Mouse (Mus musculus) heart, adult 18-20 months (tissue): Measurements from ENCODE around the gene C4b. TPM values are rescaled to one million over a fixed set of nuclear protein-coding genes. Genes with fewer than 3 reads are reported as not detected.
"Not testable (repeated sequence)": the region's sequence is repeated elsewhere in the genome, so short reads cannot be mapped to it uniquely, and the experiment has no call there.

ENCODE experiments used
- DNase-seq, 2 experiments: peaks; one replicate each; pipeline ENCODE4 v3.0.0; 2021 to 2022; ENCODE audit warnings: mixed read lengths in 1 of 2
- microRNA-seq, 2 experiments: library from miRNA; unstranded; fragments of <30 nt; microRNA quantifications; one replicate each; pipeline ENCODE4 v1.2.0; 2022
- total RNA-seq, 2 experiments: library from RNA; stranded (reverse); gene quantifications; 2 replicates each; pipeline ENCODE4 v1.2.3; 2021

The C4b gene
- total RNA-seq, 2 experiments from 2014 or later, result 14.4 to 25.5 TPM

DNA sequence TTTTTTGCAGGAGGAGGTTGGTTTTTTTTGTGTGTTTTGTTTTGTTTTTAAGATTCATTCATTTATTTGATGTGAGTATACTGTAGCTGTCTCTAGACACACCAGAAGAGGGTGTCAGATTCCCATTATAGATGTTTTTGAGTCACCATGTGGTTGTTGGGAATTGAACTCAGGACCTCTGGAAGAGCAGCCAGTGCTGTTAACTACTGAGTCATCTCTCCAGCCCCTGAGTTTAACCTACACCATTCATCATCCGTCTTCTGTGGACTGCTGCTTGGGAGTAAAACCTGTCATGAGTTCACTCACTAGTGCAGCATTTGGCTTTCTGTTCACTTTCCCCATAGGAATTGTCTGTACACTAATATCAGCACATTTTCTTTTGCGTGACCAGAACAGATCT lies 37.2 kb downstream of the C4b start:
- DNase-seq, result not testable (repeated sequence)

- DNase-seq, result peak; percentile 26 to 42
These were observed 43.0 kb downstream of the C4b start for GRCm38 (mm10) chr17:34700671-34701071.

- DNase-seq, result no peak
These were observed 43.9 kb downstream of the C4b start for GRCm38 (mm10) chr17:34699575-34700408.

- peak; percentile 91 to 92 for DNase-seq
These were observed 50.8 kb downstream of the C4b start for GRCm38 (mm10) chr17:34692906-34693305.

- DNase-seq, result peak; percentile 84 to 91
These were observed 53.2 kb downstream of the C4b start for GRCm38 (mm10) chr17:34690458-34690857.

DNA sequence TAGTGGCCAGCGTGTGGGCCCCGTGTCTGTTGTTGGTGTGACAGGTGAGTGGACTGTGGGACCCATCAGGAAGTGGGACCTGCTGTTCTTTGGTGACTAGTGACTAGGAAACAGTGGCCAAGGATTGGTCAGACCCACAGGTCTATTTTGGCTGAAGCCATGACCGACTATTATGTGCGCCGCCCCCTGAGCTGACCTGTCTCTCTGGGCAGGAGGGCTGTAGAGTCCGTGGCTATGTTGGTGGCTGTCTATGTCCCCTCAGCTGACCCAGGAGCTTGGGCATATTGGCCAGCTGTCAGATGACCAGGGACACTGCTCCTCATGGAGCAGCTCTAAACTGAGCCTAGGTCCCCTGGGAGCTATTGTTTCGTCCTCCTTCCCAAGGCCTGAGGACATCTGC lies 54.8 kb downstream of the C4b start:
- no peak for DNase-seq

GRCm38 (mm10) chr17:34685120-34686110 lies 58.3 kb downstream of the C4b start:
- peak; percentile 72 to 85 for DNase-seq

DNA sequence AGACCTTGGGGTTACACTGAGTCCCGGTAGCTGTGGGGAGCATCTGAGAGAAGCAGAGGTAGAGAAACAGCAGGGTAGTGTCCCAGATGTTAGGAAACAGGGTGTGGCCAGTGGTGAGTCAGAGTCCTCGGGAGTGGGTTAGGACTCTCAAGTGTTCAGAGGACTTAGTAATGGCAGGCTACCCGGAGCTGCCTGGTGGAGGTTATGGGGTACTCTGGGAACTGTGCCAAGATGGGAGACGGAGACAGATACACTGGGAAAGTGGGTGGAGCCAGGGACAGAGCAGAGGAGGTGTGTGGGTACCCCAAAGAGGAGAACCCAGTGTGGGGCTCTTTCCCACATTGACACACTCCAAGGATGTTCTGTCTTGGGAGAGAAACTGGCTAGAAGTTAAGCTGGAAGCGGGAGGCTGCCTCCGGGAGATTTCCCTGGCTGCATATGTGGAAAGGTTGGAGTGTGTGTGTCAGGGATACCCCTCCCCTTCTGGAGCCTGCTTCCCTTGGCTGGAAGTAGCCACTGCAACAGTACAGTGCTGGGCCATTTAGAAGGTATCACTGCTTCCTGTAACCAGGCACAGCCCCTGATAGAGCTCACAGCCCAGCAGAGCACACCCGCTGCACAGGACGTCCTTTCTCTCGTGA lies 59.3 kb downstream of the C4b start:
- DNase-seq, result peak; percentile 73 to 74

- peak in 1 of 2 experiments; percentile 22 for DNase-seq
These were observed 59.9 kb downstream of the C4b start for GRCm38 (mm10) chr17:34683686-34684220.

GRCm38 (mm10) chr17:34683179-34683578 lies 60.5 kb downstream of the C4b start:
- DNase-seq, result no peak

DNA sequence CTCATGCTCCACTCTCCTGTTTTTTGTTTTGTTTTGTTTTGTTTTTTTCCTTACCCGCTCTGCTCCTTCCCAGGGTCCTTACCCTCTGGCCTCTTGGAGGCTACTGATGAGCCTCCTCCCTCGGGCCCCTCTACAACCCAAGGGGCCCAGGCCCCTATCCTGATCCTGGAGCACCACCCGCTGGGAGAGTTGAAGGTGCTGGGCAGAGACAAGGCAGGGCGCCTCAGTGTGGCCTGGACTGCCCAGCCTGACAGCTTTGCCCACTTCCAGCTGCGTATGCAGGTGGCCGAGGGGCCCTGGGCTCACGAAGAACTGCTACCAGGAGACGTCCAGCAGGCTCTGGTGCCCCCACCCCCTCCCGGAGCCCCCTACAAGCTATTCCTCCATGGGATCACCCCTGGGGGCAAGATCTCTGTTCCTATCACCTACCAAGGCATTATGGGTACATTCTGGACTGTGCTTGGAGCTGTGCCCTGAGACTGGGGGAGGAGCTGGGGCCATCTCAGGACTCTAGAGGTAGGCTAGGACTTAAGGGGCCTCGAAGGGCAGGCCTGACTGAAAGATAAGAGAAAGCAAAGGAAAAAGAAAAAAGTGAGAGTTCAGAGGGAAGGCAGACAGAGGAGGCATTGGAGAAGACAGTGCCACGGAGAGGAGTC lies 61.7 kb downstream of the C4b start:
- peak; percentile 33 to 50 for DNase-seq

DNA sequence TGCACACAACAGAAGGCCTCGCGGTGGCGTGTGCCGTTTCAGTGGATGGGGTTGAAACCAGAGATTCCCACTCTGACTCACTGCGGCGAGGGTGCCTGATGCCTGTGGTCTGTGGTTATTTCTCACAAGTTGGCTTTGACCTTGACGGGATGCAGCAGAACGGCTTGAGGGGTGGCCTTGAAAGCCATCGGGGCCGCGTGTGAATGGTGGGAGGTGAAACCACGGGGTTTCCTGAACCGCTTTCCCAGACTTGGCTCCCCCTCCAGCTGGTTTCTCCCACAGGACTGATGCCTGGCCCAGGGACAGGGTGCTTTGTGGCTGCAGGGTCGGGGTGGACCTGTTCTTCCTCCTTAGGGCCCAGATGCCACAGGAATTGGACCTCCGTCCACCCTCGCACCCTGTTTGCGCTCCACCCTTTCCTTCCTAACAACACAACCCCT lies 62.5 kb downstream of the C4b start:
- peak; percentile 64 to 80 for DNase-seq

- DNase-seq, result no peak
These were observed 63.1 kb downstream of the C4b start for GRCm38 (mm10) chr17:34680621-34681020.

GRCm38 (mm10) chr17:34680191-34680590 lies 63.5 kb downstream of the C4b start:
- no peak for DNase-seq

Small RNA genes within 50 kb of the gene (microRNA-seq; reads per million reads assigned to microRNA genes)
- 0 reads per million in 2 experiments for gene Gm27471

Other genes starting within 250 kb of the C4b start
- gene Btnl6, start 226.5 kb downstream of the C4b start, total RNA-seq, result not detected
- 10 to 100 TPM; 33.8 to 40.6 TPM for gene Notch4, start 179.6 kb downstream of the C4b start, total RNA-seq
- 1 to 10 TPM; 4.1 to 5.9 TPM for gene Gpsm3, start 154.1 kb downstream of the C4b start, total RNA-seq
- gene Pbx2, start 152.6 kb downstream of the C4b start, total RNA-seq, result 10 to 100 TPM; 13.6 to 17.4 TPM
- gene Ager, start 146.0 kb downstream of the C4b start, total RNA-seq, result under 1 TPM in 1 of 2 experiments, not detected in 1; 0.23 TPM
- gene Rnf5, start 140.2 kb downstream of the C4b start, total RNA-seq, result 10 to 100 TPM; 40.9 to 43.3 TPM
- gene Agpat1, start 139.6 kb downstream of the C4b start, total RNA-seq, result 10 to 100 TPM; 67.9 to 72.4 TPM
- 1 to 10 TPM in 1 of 2 experiments, under 1 TPM in 1; 0.85 to 1.1 TPM for gene Egfl8, start 127.9 kb downstream of the C4b start, total RNA-seq
- gene Ppt2, start 115.4 kb downstream of the C4b start, total RNA-seq, result 10 to 100 TPM; 55.5 to 55.8 TPM
- 1 to 10 TPM in 1 of 2 experiments, under 1 TPM in 1; 0.93 to 1.5 TPM for gene Prrt1, start 114.3 kb downstream of the C4b start, total RNA-seq
- 1 to 10 TPM; 5.8 to 6.5 TPM for gene Fkbpl, start 99.1 kb downstream of the C4b start, total RNA-seq
- 10 to 100 TPM; 15.5 to 17.2 TPM for gene Atf6b, start 96.7 kb downstream of the C4b start, total RNA-seq
- 10 to 100 TPM; 22.9 to 26.5 TPM for gene Tnxb, start 73.3 kb downstream of the C4b start, total RNA-seq
- not detected for gene Cyp21a1, start 60.7 kb upstream of the C4b start, total RNA-seq
- 1 to 10 TPM; 8.5 to 9.5 TPM for gene Stk19, start 93.1 kb upstream of the C4b start, total RNA-seq
- 10 to 100 TPM in 1 of 2 experiments, 1 to 10 TPM in 1; 9.8 to 13.3 TPM for gene Dxo, start 93.1 kb upstream of the C4b start, total RNA-seq
- 10 to 100 TPM; 20.5 to 21.0 TPM for gene Skiv2l, start 106.3 kb upstream of the C4b start, total RNA-seq
- 10 to 100 TPM; 14.4 to 15.2 TPM for gene Nelfe, start 106.5 kb upstream of the C4b start, total RNA-seq
- gene Cfb, start 118.6 kb upstream of the C4b start, total RNA-seq, result 10 to 100 TPM in 1 of 2 experiments, 1 to 10 TPM in 1; 3.3 to 13.7 TPM
- gene Zbtb12, start 135.6 kb upstream of the C4b start, total RNA-seq, result 1 to 10 TPM; 7.4 to 7.7 TPM
- not detected for gene Gm20547, start 138.2 kb upstream of the C4b start, total RNA-seq
- gene C2, start 154.4 kb upstream of the C4b start, total RNA-seq, result 1 to 10 TPM; 2.8 to 4.1 TPM
- gene Ehmt2, start 154.6 kb upstream of the C4b start, total RNA-seq, result 10 to 100 TPM; 38.1 to 42.7 TPM
- gene Slc44a4, start 170.6 kb upstream of the C4b start, total RNA-seq, result under 1 TPM in 1 of 2 experiments, not detected in 1; 0.62 TPM
- gene Neu1, start 187.4 kb upstream of the C4b start, total RNA-seq, result 10 to 100 TPM; 14.6 to 15.9 TPM
- gene Hspa1b, start 215.4 kb upstream of the C4b start, total RNA-seq, result 10 to 100 TPM; 15.5 to 68.2 TPM
- not detected for gene Gm20481, start 226.0 kb upstream of the C4b start, total RNA-seq
- gene Hspa1a, start 228.3 kb upstream of the C4b start, total RNA-seq, result 10 to 100 TPM; 17.5 to 41.5 TPM
- gene Hspa1l, start 228.8 kb upstream of the C4b start, total RNA-seq, result 10 to 100 TPM in 1 of 2 experiments, 1 to 10 TPM in 1; 9.8 to 10.8 TPM
- gene Lsm2, start 238.0 kb upstream of the C4b start, total RNA-seq, result 10 to 100 TPM; 16.3 to 18.0 TPM